Mouse (Mus musculus) layer of hippocampus, postnatal 36 days (tissue): ENCODE results near the gene Rtca. TPM values are rescaled to one million over a fixed set of nuclear protein-coding genes. Genes with fewer than 3 reads are reported as not detected.

Source experiments
- DNase-seq, 2 experiments: peaks; one replicate each; pipeline ENCODE4 v3.0.0; 2022
- total RNA-seq, 2 experiments: library from RNA; stranded (reverse); gene quantifications; 2 replicates each; pipeline ENCODE4 v1.2.3; 2021

Gene Rtca
- total RNA-seq = 10 to 100 TPM; 52.1 to 55.0 TPM

DNA sequence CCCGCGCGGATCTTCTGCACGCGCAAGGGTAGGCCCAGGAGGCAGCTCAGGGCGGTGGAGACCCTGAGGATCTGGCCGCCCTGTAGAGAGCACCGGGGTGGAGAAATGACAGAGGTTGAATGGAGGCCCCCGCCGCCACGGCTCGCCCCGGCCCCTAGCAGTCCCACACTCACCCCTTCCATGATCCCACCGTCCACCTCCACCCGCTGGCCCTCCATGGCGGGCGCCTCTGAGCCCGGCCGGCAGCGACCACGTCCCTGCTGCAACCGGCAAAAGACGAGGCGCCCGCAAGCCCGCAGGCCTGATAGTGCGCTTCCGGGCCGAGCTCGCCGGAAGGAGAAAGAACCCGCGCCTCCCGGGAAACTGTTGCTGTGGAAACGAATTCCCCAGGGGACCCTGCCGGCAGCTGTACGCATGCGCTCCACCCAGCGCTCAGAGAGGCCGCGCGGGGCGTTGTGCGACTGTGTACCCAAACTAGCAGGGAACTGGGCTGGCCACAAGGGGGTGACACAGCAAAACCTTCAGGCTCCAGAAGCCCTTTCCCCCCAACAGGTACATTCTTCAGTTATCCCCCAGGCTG lies at the start of gene Rtca:
Gene Rtca, minus strand, starts transcription at position 437 of the 580 bp plus-strand sequence.
- peak; percentile 97 to 98 for DNase-seq

DNA sequence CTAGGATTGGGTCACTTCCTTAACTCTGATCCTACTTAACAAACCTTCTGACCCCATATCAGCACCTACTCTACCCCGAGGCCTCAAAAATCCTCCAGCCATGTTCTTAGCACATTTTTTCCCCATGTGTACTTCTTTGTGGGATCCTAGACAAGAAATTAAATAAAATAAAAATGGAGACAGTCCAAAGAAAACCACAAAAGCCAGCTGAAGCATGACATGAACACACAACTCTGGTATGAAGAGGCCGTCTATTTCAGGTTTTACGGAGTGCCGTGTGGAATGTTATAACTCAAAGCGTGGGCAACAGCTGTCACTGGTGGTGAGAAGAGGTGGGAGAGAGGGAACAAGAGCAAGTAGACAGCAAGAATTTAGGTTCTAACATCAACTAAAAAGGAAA lies 43.4 kb upstream of the Rtca start:
- DNase-seq = no peak

- no peak for DNase-seq
These were observed 39.4 kb upstream of the Rtca start for GRCm38 (mm10) chr3:116547430-116547829.

DNA sequence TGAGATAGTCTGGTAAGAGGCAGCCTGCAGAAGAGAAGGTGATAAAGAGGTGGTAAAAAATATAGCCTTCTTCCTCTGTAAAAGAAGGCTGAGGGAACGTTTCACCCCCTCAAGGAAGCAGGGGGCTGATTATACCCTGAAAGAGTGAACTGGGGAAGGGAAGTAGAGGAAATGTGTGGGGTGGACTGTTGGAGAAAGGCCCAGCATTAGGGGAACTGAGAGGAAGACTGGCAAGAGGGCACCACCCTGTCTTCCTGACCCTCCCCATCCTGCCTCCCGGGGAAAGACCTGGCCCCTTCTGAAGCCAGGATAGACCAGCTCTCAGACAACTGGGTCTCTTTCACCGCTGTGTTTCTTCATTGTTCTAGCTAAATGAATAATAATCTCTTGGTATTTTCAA lies 34.5 kb upstream of the Rtca start:
- no peak for DNase-seq

DNA sequence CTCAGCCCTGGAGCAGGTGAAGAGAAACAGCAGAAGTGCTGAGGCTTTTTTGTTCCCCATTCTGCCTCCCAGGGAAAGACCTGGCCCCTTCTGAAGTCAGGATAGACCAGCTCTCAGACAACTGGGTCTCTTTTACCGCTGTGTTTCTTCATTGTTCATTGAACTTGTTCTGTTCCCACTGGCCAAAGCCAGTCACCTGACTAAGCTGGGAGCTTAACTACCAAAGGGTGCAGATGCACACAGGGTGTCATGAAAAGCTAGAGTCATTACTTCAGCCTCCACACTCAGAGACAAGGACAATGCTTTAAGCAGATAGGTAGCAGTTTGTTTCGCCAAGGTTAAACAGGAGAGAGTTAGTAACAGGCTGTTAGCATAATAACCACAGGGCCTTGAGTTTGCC lies 34.1 kb upstream of the Rtca start:
- DNase-seq = no peak

DNA sequence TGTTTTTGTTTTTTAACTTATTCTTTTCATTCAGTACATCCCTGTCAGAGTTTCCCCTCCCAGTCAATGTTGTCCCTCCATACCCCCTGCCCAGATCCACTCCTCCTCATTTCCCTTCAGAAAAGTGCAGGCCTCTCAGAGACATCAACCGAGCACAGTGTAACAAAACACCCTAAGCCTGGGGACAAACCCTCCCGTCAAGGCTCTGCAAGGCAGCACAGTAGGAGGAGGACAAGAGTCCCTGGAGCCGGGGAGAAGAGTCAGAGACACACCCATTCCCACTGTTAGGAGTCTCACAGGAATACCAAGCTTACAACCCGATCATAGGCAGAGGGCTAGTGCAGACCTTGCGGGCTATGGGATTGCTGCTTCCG lies 29.2 kb upstream of the Rtca start:
- DNase-seq = no peak

DNA sequence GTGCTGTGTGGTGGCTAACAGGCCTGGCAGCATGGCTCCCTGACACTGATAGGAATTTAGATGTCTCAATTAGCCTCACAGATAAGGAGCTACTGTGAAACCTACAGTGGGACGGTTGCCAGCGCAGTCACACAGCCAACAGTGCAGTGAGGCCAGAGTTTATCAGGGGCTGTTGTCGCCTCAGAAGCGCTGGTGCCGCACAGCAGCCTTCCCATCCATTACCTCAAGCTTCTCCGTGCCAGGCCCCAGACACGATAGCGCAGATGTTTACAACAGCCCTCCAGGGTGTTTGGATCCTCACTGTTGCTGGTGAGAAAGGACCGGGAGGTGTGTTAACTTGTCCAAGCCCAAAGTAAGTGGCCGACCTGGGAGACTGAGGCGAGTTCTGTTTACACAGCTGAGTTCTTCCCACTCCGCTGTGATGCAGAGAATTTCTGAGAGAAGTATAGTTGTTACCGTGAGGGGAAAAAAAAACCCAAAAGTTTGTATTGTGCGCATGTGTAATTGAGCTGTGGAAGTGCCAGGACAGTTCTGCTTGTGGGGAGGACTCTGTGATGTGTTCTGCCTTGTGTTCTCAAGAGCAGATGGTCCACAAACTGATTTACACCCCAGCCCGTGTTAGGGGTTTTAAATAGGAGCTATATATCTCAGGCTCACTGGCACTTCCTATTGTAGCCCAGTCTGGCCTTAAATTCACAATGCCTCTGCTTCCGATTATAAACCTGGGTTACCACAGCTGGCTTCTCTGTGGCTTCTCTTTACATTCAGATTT lies 28.6 kb upstream of the Rtca start:
- peak in 1 of 2 experiments; percentile 12 for DNase-seq

DNA sequence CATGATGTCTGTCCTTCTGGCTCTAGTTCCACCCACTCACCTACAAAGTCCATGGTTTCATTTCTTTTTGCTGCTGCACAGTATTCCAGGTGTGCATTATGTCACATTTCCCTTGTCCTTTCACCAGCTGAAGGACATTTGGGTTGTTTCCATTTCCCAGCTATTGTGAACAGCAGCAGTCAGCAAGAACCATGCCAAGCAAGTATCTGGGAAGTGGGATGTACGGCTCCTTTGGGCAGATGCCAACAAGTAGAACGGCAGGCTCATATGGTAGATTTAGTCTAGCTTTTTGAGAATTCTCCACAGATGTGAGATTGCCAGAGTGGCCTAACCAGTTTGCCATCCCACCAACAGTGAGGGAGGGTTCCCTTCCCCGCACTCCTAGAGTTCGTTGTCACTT lies 22.8 kb upstream of the Rtca start:
- peak; percentile 8 to 18 for DNase-seq

- no peak for DNase-seq
These were observed 21.7 kb upstream of the Rtca start for GRCm38 (mm10) chr3:116529741-116530140.

GRCm38 (mm10) chr3:116520141-116520761 lies 12.2 kb upstream of the Rtca start:
- DNase-seq = no peak

GRCm38 (mm10) chr3:116512904-116513716 lies 5.1 kb upstream of the Rtca start, which contains the start of gene Dbt:
Gene Dbt (plus strand): TSS chr3:116513070.
- peak; percentile 78 to 85 for DNase-seq

DNA sequence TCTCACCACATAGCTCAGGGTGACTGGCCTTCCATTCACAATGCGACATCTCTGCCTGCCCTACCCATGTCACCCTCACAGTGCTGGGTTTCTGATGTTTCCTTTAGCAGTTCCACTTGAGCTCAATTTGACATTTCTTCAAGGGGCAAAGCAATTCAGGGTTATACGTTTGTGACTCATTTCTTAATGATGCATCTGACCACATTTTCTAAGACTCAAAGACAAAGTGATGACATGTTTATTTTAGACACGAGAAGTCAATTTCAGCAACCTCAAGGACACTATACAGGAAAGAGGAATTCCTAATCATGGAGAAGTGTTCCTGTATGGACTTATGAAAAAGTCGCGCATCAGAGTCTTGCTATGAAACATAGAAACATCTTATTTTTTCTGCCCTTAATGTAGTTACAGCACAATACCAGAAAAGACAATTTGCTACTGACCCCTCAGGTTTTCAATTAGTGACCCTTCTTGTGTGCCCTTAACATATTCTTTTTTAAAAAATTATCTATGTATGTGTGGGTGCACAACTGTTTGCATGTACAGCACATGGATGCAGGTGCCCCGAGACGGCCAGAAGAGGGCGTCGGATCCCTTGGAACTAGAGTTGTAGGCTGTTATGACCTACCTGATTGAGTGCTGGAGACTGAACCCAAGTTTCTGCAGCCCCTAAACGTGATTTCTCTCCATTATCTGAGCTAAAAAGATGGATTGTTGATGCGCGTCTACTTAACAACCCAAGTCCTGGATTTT lies 4.3 kb upstream of the Rtca start:
- peak; percentile 15 to 27 for DNase-seq

GRCm38 (mm10) chr3:116495671-116496070 lies 12.3 kb downstream of the Rtca start:
- no peak for DNase-seq

GRCm38 (mm10) chr3:116493658-116494057 lies 14.3 kb downstream of the Rtca start:
- no peak for DNase-seq

DNA sequence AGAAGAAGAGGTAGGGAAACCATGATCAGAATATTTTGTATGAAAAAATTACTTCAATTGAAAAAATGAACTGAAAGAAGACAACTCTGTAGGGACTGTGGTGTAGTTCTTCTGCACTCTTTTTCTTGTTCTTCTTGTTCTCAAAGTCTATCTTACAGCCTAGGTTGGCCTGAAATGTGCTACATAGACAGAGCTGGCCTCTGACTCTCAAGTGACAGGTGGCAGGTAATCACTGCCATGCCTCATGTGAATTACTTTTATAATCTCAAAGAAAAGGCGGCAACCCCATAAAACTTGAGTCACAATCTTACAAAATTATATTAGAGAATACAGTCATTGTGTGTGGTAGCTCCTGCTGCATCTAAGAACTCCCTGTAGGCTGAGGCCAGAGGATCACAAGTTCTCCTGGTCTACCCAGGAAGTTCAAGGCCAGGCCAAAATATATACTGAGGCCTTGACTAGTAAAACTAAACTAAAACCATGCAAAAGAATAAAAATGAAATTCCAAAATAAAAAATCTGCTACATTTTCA lies 16.0 kb downstream of the Rtca start:
- DNase-seq = no peak

- DNase-seq = no peak
These were observed 17.1 kb downstream of the Rtca start for GRCm38 (mm10) chr3:116490920-116491319.

GRCm38 (mm10) chr3:116483271-116483670 lies 24.7 kb downstream of the Rtca start:
- no peak for DNase-seq

DNA sequence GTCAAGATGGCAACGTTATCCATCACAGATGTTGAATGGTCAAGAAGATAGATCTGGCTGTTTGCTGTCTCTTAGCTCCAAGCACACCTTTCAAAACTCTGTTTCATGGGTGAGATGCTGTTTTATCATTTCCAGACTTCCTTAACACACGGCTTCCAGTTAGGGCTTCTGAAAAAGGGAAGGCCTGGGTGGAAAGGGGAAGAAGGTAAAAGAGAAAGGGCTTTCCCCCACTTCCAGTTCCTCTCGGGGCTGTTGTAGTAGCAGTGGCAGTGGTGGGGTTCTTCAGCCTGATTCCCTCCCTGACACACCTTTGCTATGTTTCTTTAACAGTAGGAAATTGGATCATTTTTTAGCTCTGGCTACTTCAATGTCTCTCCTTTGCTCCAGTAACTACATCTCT lies 25.3 kb downstream of the Rtca start:
- DNase-seq = no peak

DNA sequence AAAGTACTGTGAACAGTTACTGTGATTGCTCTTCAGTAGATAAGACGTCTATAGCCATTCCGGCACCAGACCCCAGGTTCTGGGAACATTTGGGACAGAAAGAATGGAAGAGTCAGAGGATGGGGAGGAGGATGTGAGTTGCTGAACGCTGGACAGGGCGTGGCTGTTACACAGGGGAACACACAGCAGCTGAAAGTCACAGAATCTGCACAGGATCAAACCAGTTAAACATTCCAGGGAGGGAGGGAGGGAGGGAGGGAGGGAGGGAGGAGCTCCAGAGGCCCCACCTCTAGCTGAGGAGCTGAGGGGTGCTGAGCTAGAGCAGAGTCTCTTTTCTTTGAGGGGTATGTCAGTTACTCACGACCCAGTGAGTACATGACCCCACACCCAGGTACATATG lies 27.1 kb downstream of the Rtca start:
- no peak for DNase-seq

DNA sequence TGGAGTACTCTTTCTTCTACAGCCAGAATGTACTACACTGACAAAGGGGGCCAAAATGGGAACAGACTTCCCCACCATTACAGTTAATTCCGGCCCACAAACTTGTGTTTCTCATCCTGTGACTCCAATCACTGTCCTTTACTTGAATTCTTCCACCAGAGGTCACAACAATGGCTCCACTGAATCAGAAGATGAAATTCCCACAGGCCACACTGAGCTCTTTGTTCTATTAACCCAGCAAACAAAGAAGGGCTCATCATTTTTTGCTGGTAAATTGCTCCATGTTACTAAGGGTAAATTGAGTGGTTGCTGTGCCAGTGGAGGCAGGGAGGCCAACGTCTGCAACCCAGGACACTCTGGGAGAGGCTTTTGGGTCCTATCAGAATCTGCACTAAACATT lies 27.9 kb downstream of the Rtca start:
- no peak for DNase-seq

- DNase-seq = no peak
These were observed 30.7 kb downstream of the Rtca start for GRCm38 (mm10) chr3:116477351-116477750.
